Mouse (Mus musculus) embryonic facial prominence, embryonic 13.5 days (tissue): Measurements from ENCODE around the gene Tcp1. TPM values are rescaled to one million over a fixed set of nuclear protein-coding genes. Genes with fewer than 3 reads are reported as not detected.
A peak's percentile ranks its signal among the peaks of the same experiment; 100 is the strongest.
"Not testable (repeated sequence)": the region's sequence is repeated elsewhere in the genome, so short reads cannot be mapped to it uniquely, and the experiment has no call there.

Experiments
- ATAC-seq: fragments of 200-750 bp; cut with Nextera tagmentation; 2 replicates; pipeline ENCODE4 v1.8.0; 2017; ENCODE audit warnings: low read depth; ENCODE audit not compliant: insufficient number of reproducible peaks, insufficient read depth, low FRiP score, low TSS enrichment
- H3K27ac ChIP-seq: fragments of 300-500 bp; sonication (generic); 2 replicates; pipeline ENCODE4 v1.5.1; 2015; ENCODE audit warnings: moderate library complexity, mild to moderate bottlenecking, inconsistent platforms
- H3K27me3 ChIP-seq: fragments of 300-500 bp; sonication (generic); 2 replicates; pipeline ENCODE4 v1.6.1; 2015; ENCODE audit warnings: mild to moderate bottlenecking, inconsistent platforms
- H3K36me3 ChIP-seq: fragments of 300-500 bp; sonication (generic); 2 replicates; pipeline ENCODE4 v1.6.1; 2015; ENCODE audit warnings: mild to moderate bottlenecking, inconsistent platforms
- H3K4me1 ChIP-seq: fragments of 300-500 bp; sonication (generic); 2 replicates; pipeline ENCODE4 v1.6.1; 2015; ENCODE audit warnings: inconsistent platforms
- H3K4me2 ChIP-seq: fragments of 300-500 bp; sonication (generic); 2 replicates; pipeline ENCODE4 v1.6.1; 2015; ENCODE audit warnings: moderate library complexity, mild to moderate bottlenecking, inconsistent platforms
- H3K4me3 ChIP-seq: fragments of 300-500 bp; sonication (generic); 2 replicates; pipeline ENCODE4 v1.5.1; 2015; ENCODE audit warnings: mild to moderate bottlenecking, inconsistent platforms
- H3K9ac ChIP-seq: fragments of 300-500 bp; sonication (generic); 2 replicates; pipeline ENCODE4 v1.6.1; 2015; ENCODE audit warnings: mild to moderate bottlenecking, inconsistent platforms
- H3K9me3 ChIP-seq: fragments of 300-500 bp; sonication (generic); 2 replicates; pipeline ENCODE4 v1.6.1; 2016; ENCODE audit warnings: inconsistent platforms
- WGBS: fragments of 180-500 bp; shearing (Covaris S2); methylation state at CpG from one replicate; pipeline ENCODE4 v1.1.7; 2015; ENCODE audit warnings: mixed read lengths; 5-methylcytosine and 5-hydroxymethylcytosine counted together
- polyA plus RNA-seq: library from polyadenylated mRNA; unstranded; fragments of >200 nt; fragmentation: Nextera tagmentation; extraction: Ambion mirVana; gene quantifications from 2 replicates; pipeline ENCODE4 v1.2.1, GENCODE M21; 2015

Tcp1 gene
- polyA plus RNA-seq, 1 experiment from 2014 or later = 454 TPM

DNA sequence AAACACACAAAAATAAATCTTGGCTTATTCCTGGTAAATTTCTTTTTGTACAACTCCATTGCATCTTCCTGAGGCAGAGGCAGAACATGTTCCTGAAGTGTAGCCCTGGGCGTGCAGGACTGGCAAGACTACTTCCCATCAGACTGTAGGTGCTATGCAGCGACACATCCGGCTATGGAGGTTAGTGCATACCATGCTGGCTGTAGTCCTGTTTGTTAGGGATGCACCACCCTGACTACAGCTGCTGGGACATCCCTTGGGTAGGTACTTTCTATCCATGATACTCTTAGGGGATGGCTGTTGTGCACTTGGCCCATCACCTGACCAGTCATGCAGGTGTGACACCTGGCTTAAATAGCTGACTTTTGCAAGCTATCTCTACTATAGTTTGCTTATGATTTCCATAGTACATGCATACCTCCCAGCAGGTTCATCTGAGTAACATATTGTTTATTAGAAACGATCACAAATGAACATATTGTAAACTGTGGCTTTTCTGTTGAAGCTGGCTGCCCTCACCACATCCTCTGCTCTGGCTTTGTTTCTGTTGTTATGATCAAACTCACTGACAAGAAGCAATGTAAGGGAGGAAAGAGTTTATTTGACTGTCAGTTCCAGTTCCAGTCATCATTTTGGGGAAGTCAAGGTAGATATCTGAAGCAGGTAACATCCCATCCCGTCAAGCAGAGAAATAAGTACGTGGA, 27.1 kb downstream of the Tcp1 start:
- H3K4me3 ChIP-seq = no peak overlapping the region
- WGBS = 90% methylated on average over 6 of the region's 6 CpGs
- no peaks in the 10 kb centered on the region for H3K9me3 ChIP-seq
- H3K27me3 ChIP-seq = no peaks in the 10 kb centered on the region
- H3K36me3 ChIP-seq = peaks cover 43% of the 10 kb centered on the region
- peaks cover 7% of the 10 kb centered on the region for H3K4me1 ChIP-seq
- H3K4me2 ChIP-seq = no peak overlapping the region
- H3K27ac ChIP-seq = no peak overlapping the region
- ATAC-seq = no peak
- no peak overlapping the region for H3K9ac ChIP-seq

- H3K4me2 ChIP-seq = no peak overlapping the region
- no peak overlapping the region for H3K4me3 ChIP-seq
- H3K9ac ChIP-seq = 0 out of 2 replicates have a peak overlapping the region, but pooled peaks have one; percentile 11
- H3K27ac ChIP-seq = no peak overlapping the region
- H3K27me3 ChIP-seq = no peaks in the 10 kb centered on the region
- H3K9me3 ChIP-seq = no peaks in the 10 kb centered on the region
- ATAC-seq = no peak
- no peaks in the 10 kb centered on the region for H3K4me1 ChIP-seq
- peaks cover 74% of the 10 kb centered on the region for H3K36me3 ChIP-seq
- 92% methylated on average over 5 of the region's 5 CpGs for WGBS
Measured at GRCm38 (mm10) chr17:12949669-12950068, 34.2 kb downstream of the Tcp1 start.

GRCm38 (mm10) chr17:12956664-12957063, 41.2 kb downstream of the Tcp1 start:
- ATAC-seq = no peak
- Histone ChIP-seq H3K27me3 (no peaks in the 10 kb centered on the region), H3K9me3 (no peaks in the 10 kb centered on the region), H3K36me3 (peaks cover 39% of the 10 kb centered on the region), H3K27ac (no peak overlapping the region), H3K4me3 (no peak overlapping the region), H3K9ac (0 out of 2 replicates have a peak overlapping the region, but pooled peaks have one; percentile 17), H3K4me2 (no peak overlapping the region), H3K4me1 (peaks cover 9% of the 10 kb centered on the region)
- 93% methylated on average over 8 of the region's 8 CpGs for WGBS

DNA sequence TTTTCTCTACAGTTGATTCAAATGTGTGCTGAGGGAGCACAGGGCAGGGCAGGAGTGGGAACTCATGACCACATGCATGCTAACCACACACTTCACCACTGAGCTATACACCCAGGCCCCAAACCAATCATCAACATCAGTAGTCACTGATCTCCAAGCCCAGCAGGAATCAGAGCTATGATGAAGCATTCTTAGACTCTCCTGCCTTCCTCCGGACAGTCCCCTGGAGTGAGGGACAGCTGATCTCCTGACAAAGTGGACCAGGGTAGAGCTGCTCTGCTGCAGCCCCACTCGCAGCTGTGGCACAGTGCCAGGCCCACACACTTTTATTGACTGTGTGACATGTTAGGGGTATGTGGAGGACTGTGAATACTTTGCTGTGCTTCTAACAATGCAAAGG, 43.9 kb downstream of the Tcp1 start:
- not testable (repeated sequence) for H3K9me3 ChIP-seq, H3K9ac ChIP-seq, ATAC-seq, H3K27me3 ChIP-seq, H3K27ac ChIP-seq
- 45% methylated on average over 1 of the region's 2 CpGs for WGBS
- Histone ChIP-seq H3K36me3 (peaks cover 21% of the 10 kb centered on the region), H3K4me2 (peak overlapping the region; percentile 51), H3K4me1 (peaks cover 12% of the 10 kb centered on the region), H3K4me3 (peak overlapping the region; percentile 28; the same call in 1 of the 2 replicates)

DNA sequence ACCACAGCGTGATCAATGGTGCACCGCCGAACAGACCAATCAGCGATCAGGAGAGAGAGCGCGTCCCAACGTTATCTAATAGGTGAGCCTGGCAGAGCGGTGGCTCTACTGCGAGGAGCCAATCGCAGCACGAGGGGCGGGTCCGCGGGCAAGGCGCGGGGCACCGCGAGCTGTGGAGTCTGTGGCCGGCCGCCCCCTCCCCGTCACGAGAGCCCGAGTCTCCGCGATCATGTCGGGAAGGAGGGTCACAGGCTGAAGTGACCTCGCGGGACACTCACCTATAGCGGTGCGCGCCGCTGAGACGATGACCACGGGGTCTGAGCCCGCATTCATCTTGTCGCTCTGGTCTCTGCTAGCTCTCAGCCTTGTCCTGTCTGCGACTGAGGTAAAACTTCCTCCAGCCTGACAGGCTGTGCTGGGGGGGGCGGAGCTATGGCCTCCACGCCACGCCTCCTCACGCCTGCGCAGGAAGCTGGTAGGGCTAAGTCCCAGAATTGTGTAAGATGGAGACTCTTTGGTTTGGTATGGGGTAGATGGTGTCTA, 44.9 kb downstream of the Tcp1 start, which contains the start of gene Acat2:
Acat2 (minus strand) TSS at position 417 of the 543 bp plus-strand sequence.
- peaks cover 12% of the 10 kb centered on the region for H3K4me1 ChIP-seq
- peak within 1 kb of the TSS; percentile 73 for H3K4me2 ChIP-seq
- peak within 1 kb of the TSS; percentile 81 for H3K27ac ChIP-seq
- H3K9ac ChIP-seq = peak within 1 kb of the TSS; percentile 72
- under 1% methylated on average over 42 of the region's 42 CpGs for WGBS
- no peaks in the 10 kb centered on the region for H3K27me3 ChIP-seq
- peaks cover 22% of the 10 kb centered on the region for H3K36me3 ChIP-seq
- peak; percentile 96 for ATAC-seq
- peak within 1 kb of the TSS; percentile 65 for H3K4me3 ChIP-seq
- no peaks in the 10 kb centered on the region for H3K9me3 ChIP-seq

DNA sequence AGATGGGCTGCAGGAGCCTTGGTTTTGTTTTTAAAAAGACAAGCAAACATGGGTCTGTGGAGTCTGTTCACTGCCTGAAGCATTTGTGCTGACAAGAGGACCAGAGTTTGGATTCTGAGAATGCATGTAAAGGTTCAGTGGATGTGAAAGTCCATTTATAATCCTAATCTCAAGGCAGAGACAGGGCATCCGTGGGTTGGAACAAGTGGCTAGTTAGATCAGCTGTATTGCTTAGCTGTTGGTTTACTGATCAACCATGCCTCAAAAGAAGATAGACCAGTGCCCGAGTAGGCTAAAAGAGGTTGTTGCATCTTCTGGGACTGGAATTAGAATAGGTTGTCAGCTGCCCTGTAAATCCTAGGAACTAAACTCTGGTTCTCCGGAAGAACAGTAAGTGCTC, 48.0 kb downstream of the Tcp1 start:
- H3K27ac ChIP-seq = peak overlapping the region; percentile 3; the same call in 1 of the 2 replicates
- peaks cover 32% of the 10 kb centered on the region for H3K36me3 ChIP-seq
- peaks cover 12% of the 10 kb centered on the region for H3K4me1 ChIP-seq
- H3K9me3 ChIP-seq = no peaks in the 10 kb centered on the region
- no peak overlapping the region for H3K4me2 ChIP-seq
- no peaks in the 10 kb centered on the region for H3K27me3 ChIP-seq
- no peak overlapping the region for H3K9ac ChIP-seq
- ATAC-seq = no peak
- 77% methylated on average over 3 of the region's 3 CpGs for WGBS
- no peak overlapping the region for H3K4me3 ChIP-seq

GRCm38 (mm10) chr17:12967173-12967572, 51.7 kb downstream of the Tcp1 start:
- ATAC-seq = no peak
- Histone ChIP-seq H3K27me3 (no peaks in the 10 kb centered on the region), H3K27ac (no peak overlapping the region), H3K36me3 (peaks cover 52% of the 10 kb centered on the region), H3K9ac (no peak overlapping the region), H3K9me3 (no peaks in the 10 kb centered on the region), H3K4me3 (no peak overlapping the region), H3K4me2 (no peak overlapping the region), H3K4me1 (0 out of 2 replicates have a peak, but pooled peaks cover 3% of the 10 kb centered on the region)
- 91% methylated on average over 2 of the region's 2 CpGs for WGBS

- ATAC-seq = no peak
- peaks cover 64% of the 10 kb centered on the region for H3K36me3 ChIP-seq
- 77% methylated on average over 2 of the region's 2 CpGs for WGBS
- H3K9ac ChIP-seq = no peak overlapping the region
- H3K4me2 ChIP-seq = no peak overlapping the region
- H3K9me3 ChIP-seq = no peaks in the 10 kb centered on the region
- H3K27me3 ChIP-seq = no peaks in the 10 kb centered on the region
- no peak overlapping the region for H3K27ac ChIP-seq
- no peaks in the 10 kb centered on the region for H3K4me1 ChIP-seq
- no peak overlapping the region for H3K4me3 ChIP-seq
Measured at GRCm38 (mm10) chr17:12973851-12974250, 58.4 kb downstream of the Tcp1 start.

Other genes with a start within 250 kb of the Tcp1 start
- 0.58 TPM in 1 of 2 replicates, not detected in the other for gene Slc22a1, start 239.9 kb upstream of the Tcp1 start, polyA plus RNA-seq
- gene Igf2r, start 146.0 kb upstream of the Tcp1 start, polyA plus RNA-seq = 27.9 and 35.4 TPM in 2 replicates
- 1.2 and 2.1 TPM in 2 replicates for gene Mas1, start 47.6 kb upstream of the Tcp1 start, polyA plus RNA-seq
- not detected in 2 replicates for gene Mrgprh, start 39.7 kb upstream of the Tcp1 start, polyA plus RNA-seq
- gene Pnldc1, start 5.5 kb upstream of the Tcp1 start, polyA plus RNA-seq = 1.8 and 3.5 TPM in 2 replicates
- gene Mrpl18, start 644 bp downstream of the Tcp1 start, polyA plus RNA-seq = 136 and 172 TPM in 2 replicates
- 0.65 and 1.5 TPM in 2 replicates for gene Acat3, start 24.9 kb downstream of the Tcp1 start, polyA plus RNA-seq
- 182 and 218 TPM in 2 replicates for gene Acat2, start 45.0 kb downstream of the Tcp1 start, polyA plus RNA-seq
- 156 and 166 TPM in 2 replicates for gene Wtap, start 78.5 kb downstream of the Tcp1 start, polyA plus RNA-seq
- 78.3 and 78.7 TPM in 2 replicates for gene Sod2, start 91.1 kb downstream of the Tcp1 start, polyA plus RNA-seq
- gene Gpr31b, start 136.6 kb downstream of the Tcp1 start, polyA plus RNA-seq = not detected in 2 replicates
- 0.14 TPM in 1 of 2 replicates, not detected in the other for gene Tcp10b, start 145.4 kb downstream of the Tcp1 start, polyA plus RNA-seq
- gene Unc93a, start 216.1 kb downstream of the Tcp1 start, polyA plus RNA-seq = not detected in 2 replicates